Mouse (Mus musculus) thymus, adult 2 months (tissue): ENCODE data around the gene Phb. TPM values are rescaled to one million over a fixed set of nuclear protein-coding genes. Genes with fewer than 3 reads are reported as not detected.

ENCODE experiments used
- DNase-seq: peaks from one replicate; pipeline ENCODE4 v3.0.0; 2021
- H3K27ac ChIP-seq: fragments of 200-500 bp; 2 replicates; pipeline ENCODE4 v1.5.1; 2012; ENCODE audit warnings: low read length, control low read depth; ENCODE audit not compliant: control insufficient read depth, insufficient read depth
- H3K27me3 ChIP-seq: fragments of 200-500 bp; 2 replicates; pipeline ENCODE4 v1.6.1; 2012; ENCODE audit warnings: mild to moderate bottlenecking, low read length, moderate library complexity, mixed read lengths; ENCODE audit not compliant: control insufficient read depth, insufficient read depth
- H3K36me3 ChIP-seq: fragments of 200-500 bp; 2 replicates; pipeline ENCODE4 v1.6.1; 2012; ENCODE audit warnings: mild to moderate bottlenecking, low read length, moderate library complexity; ENCODE audit not compliant: control insufficient read depth, insufficient read depth
- H3K4me1 ChIP-seq: fragments of 200-500 bp; replicated peaks from 2 replicates; pipeline ENCODE4 v1.6.1; 2012; ENCODE audit warnings: low read length; ENCODE audit not compliant: control insufficient read depth, insufficient read depth
- H3K4me3 ChIP-seq: fragments of 200-500 bp; 2 replicates; pipeline ENCODE4 v1.5.1; 2012; ENCODE audit warnings: mild to moderate bottlenecking, low read length, control low read depth, moderate library complexity; ENCODE audit not compliant: control insufficient read depth, insufficient read depth
- CTCF ChIP-seq: fragments of 200-500 bp; IDR thresholded peaks from 2 replicates; pipeline ENCODE4 v1.5.1; 2012; ENCODE audit warnings: mild to moderate bottlenecking, control low read depth, low read length, moderate library complexity, borderline replicate concordance; ENCODE audit not compliant: control insufficient read depth, poor library complexity, insufficient read depth; ENCODE audit errors: extremely low read depth
- POLR2A ChIP-seq: fragments of 200-500 bp; IDR thresholded peaks from 2 replicates; pipeline ENCODE4 v1.6.1; 2012; ENCODE audit warnings: mild to moderate bottlenecking, low read length, control low read depth, moderate library complexity; ENCODE audit not compliant: control insufficient read depth, poor library complexity, insufficient read depth; ENCODE audit errors: extremely low read depth
- WGBS: fragments of 180-500 bp; shearing (Covaris S2); methylation state at CpG from one replicate; pipeline ENCODE4 v1.1.7; 2018; 5-methylcytosine and 5-hydroxymethylcytosine counted together
- polyA plus RNA-seq: library from polyadenylated mRNA; depleted of rRNA; stranded (reverse); fragments of >200 nt; gene quantifications from 2 replicates; pipeline ENCODE4 v1.2.3, GENCODE M21; 2012

The Phb gene
- polyA plus RNA-seq, 1 experiment = 103 TPM

- H3K36me3 ChIP-seq = no peaks in the 10 kb centered on the region
- H3K27me3 ChIP-seq = peaks cover 8% of the 10 kb centered on the region; the same call in 1 of the 2 replicates
- TF ChIP-seq POLR2A (no peak), CTCF (no peak)
- H3K4me3 ChIP-seq = no peak overlapping the region
- no peak for DNase-seq
- H3K4me1 ChIP-seq = no peaks in the 10 kb centered on the region
- 76% methylated on average over 12 of the region's 12 CpGs for WGBS
- no peak overlapping the region for H3K27ac ChIP-seq
Observed at GRCm38 (mm10) chr11:95642534-95643280, 24.1 kb upstream of the Phb start.

- WGBS = 75% methylated on average over 5 of the region's 5 CpGs
- peaks cover 8% of the 10 kb centered on the region; the same call in 1 of the 2 replicates for H3K27me3 ChIP-seq
- no peaks in the 10 kb centered on the region for H3K4me1 ChIP-seq
- H3K36me3 ChIP-seq = no peaks in the 10 kb centered on the region
- TF ChIP-seq POLR2A (no peak), CTCF (no peak)
- no peak overlapping the region for H3K4me3 ChIP-seq
- no peak overlapping the region for H3K27ac ChIP-seq
- no peak for DNase-seq
Observed at GRCm38 (mm10) chr11:95643856-95644255, 22.9 kb upstream of the Phb start.

- no peak overlapping the region for H3K27ac ChIP-seq
- TF ChIP-seq CTCF = no peak
- TF ChIP-seq POLR2A = no peak
- H3K4me1 ChIP-seq = no peaks in the 10 kb centered on the region
- DNase-seq = no peak
- H3K4me3 ChIP-seq = no peak overlapping the region
- H3K36me3 ChIP-seq = no peaks in the 10 kb centered on the region
- peaks cover 8% of the 10 kb centered on the region; the same call in 1 of the 2 replicates for H3K27me3 ChIP-seq
- WGBS = 87% methylated on average over 7 of the region's 7 CpGs
Observed at GRCm38 (mm10) chr11:95644381-95644780, 22.4 kb upstream of the Phb start.

- TF ChIP-seq CTCF = no peak
- TF ChIP-seq POLR2A = no peak
- Histone ChIP-seq H3K27me3 (peaks cover 8% of the 10 kb centered on the region; the same call in 1 of the 2 replicates), H3K4me3 (no peak overlapping the region)
Observed at GRCm38 (mm10) chr11:95645397-95646153, 21.2 kb upstream of the Phb start.

GRCm38 (mm10) chr11:95646154-95646490, 20.6 kb upstream of the Phb start:
- 88% methylated on average over 3 of the region's 3 CpGs for WGBS
- no peak overlapping the region for H3K27ac ChIP-seq
- no peaks in the 10 kb centered on the region for H3K4me1 ChIP-seq
- TF ChIP-seq POLR2A (no peak), CTCF (no peak)
- H3K36me3 ChIP-seq = no peaks in the 10 kb centered on the region
- H3K4me3 ChIP-seq = no peak overlapping the region
- peaks cover 8% of the 10 kb centered on the region; the same call in 1 of the 2 replicates for H3K27me3 ChIP-seq
- no peak for DNase-seq

More at GRCm38 (mm10) chr11:95645397-95646153, 21.2 kb upstream of the Phb start:
- no peak for DNase-seq
- H3K4me1 ChIP-seq = no peaks in the 10 kb centered on the region
- H3K36me3 ChIP-seq = no peaks in the 10 kb centered on the region
- 6% methylated on average over 36 of the region's 36 CpGs for WGBS
- H3K27ac ChIP-seq = no peak overlapping the region

GRCm38 (mm10) chr11:95647791-95648190, 19.0 kb upstream of the Phb start:
- TF ChIP-seq POLR2A = no peak
- TF ChIP-seq CTCF = no peak
- peaks cover 8% of the 10 kb centered on the region; the same call in 1 of the 2 replicates for H3K27me3 ChIP-seq
- WGBS = 83% methylated on average over 3 of the region's 3 CpGs
- no peak overlapping the region for H3K27ac ChIP-seq
- H3K4me3 ChIP-seq = no peak overlapping the region
- H3K4me1 ChIP-seq = no peaks in the 10 kb centered on the region
- no peaks in the 10 kb centered on the region for H3K36me3 ChIP-seq
- no peak for DNase-seq
